Mouse (Mus musculus): ENCODE data around the gene Kdm5a.

The Kdm5a gene

DNA sequence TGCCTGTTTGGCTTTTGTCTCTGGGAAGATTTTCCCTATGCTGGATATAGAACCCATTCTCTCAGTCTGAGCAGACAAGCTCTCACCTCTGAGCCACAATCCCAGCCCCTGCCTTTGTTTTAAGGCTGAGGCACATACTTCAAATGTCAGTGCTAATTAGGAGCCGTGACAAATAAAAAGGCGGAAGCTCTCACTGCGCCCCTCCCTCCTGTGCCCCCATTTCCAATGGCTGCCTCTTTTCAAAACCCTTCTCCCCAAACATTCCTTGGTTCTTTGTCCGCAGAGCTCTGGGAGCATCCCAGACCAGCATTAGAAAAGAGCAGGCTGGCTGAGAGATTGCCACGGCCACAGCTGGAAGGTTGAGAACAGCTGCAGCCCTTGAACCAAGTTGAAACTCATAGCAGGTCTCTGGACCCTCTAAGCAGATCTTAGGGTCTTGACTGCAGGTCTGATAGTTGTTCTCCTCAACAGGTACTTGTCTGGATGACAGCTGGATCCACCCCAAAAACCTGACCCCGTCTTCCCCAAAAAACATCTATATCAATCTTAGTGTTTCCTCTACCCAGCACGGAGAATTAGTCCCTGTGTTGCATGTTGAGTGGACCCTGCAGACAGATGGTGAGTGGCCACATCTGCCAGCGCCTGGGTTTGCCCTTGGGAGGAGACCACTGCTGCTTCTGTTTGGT, 108.7 kb downstream of the Kdm5a start:
- DNase-seq: no peak

DNA sequence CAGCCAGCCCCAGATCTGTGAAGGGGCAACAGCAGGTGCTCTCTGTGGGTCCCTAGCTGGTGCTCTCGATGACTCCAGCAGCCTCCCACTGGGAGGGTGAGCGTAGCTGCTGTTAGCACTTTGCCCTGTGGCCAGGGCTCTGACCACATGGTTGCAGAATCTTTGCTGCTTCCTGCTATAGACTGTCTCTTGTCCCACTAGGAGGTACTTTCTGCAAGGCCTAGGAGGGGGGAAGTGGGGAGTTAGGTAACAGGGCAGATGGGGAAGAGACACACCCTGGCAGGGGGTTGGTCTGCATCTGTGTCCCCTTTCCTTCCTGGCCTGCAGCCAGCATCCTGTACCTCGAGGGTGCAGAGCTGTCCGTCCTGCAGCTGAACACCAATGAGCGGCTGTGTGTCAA, 109.5 kb downstream of the Kdm5a start:
- DNase-seq: peak; percentile 59

DNA sequence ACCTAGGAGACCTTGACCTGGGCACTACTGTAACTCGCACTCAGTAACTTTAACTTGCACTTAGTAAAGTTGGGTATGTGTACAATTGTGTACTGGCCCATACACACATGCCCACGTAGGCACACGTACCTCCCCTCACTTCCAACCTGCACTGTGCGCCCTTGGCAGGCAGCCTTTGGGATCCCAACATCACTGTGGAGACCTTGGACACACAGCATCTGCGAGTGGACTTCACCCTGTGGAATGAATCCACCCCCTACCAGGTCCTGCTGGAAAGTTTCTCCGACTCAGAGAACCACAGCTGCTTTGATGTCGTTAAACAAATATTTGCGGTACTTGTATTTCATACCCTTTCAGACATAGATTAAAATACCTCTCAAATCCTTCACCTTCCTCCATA, 111.4 kb downstream of the Kdm5a start:
- no peak for DNase-seq

DNA sequence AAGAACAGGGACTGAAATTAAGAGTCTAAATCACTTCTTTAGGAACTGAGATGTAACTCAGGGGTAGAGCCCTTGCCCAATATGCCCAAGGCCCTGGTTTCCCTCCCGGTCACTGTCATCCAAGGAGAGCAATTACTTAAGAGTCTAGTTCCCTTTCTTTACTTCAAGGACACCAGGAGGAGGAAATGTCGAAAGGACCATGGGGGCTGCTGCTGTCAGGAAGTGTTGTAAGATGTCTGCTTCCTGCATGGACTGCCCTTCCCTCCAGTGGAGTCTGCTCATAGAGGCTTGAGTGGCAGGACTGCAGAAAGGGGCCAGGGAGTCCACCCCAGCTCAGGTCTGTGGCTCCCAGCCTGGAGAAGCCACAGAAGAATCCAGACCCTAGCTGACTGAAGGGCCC, 115.4 kb downstream of the Kdm5a start:
- peak; percentile 16 for DNase-seq

DNA sequence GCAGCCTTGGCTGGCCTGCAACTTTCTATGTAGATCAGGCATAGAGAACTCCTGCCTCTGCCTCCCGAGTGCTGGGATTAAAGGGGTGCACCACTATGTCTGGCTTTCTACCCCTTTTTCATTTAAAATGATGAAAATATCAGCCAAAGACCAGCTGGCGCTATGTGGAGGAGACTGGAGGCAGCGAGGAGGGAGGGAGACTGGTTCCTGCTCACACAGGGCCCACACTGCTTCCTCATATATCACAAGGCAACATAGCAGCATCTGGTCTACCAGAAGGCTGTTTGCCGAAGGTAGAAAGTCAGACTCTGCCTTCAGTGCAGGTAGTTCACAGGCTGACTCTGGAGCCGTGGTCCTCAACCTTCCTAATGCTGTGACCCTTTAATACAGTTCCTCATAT, 116.4 kb downstream of the Kdm5a start:
- DNase-seq: no peak

DNA sequence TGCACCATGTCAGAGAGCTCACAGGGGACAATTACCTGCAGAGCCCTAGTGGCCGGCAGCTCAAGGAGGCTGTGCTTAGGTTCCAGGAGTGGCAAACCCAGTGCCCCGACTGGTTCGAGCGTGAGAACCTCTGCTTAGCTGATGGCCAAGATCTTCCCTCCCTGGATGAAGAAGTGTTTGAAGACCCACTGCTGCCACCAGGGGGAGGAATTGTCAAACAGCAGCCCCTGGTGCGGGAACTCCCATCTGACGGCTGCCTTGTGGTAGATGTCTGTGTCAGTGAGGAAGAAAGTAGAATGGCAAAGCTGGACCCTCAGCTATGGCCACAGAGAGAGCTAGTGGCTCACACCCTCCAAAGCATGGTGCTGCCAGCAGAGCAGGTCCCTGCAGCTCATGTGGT, 117.6 kb downstream of the Kdm5a start:
- peak; percentile 50 for DNase-seq

DNA sequence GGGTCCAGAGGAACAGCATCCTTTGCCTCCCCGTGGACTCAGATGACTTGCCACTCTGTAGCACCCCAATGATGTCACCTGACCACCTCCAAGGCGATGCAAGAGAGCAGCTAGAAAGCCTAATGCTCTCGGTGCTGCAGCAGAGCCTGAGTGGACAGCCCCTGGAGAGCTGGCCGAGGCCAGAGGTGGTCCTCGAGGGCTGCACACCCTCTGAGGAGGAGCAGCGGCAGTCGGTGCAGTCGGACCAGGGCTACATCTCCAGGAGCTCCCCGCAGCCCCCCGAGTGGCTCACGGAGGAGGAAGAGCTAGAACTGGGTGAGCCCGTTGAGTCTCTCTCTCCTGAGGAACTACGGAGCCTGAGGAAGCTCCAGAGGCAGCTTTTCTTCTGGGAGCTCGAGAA, 118.1 kb downstream of the Kdm5a start:
- DNase-seq: no peak

DNA sequence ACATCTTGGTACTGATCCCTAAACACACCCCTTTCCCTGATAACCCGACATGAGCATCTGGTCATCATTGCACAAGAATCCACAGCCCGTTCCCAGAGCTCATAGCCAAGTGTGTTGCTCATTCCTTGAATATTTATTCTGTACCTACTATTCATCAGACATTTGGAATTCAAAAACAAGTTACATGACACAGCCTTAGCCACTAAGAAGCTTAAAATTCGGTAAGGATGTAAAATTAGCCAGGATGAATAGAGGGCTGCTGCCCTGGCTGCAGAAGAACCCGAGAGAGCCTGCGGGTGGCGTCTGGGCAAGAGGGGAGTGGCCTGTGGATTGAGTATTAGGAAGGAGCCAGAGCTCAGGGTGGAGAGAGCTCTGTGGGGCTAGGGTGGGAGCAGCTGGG, 118.8 kb downstream of the Kdm5a start:
- no peak for DNase-seq

DNA sequence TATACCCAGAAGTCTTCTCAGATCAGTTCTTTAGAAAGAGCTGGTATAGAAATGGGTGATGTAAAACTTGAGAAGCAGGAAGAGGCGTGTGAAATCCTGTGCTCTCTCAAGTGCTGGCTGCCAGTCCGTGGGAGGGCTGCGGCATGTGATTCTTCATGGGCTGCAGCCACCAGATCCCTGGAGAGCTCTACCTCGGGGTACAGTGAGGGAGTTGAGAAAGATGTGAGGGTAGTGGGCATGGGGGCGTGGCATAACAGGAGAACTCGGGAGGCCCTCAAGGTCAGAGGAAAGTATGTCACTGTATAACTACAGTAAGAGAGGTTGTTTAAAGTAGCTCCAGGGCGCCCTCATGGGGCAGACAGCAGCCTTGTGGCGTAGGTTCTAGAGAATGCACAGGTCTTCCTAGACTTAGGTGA, 119.3 kb downstream of the Kdm5a start:
- DNase-seq: peak; percentile 67

DNA sequence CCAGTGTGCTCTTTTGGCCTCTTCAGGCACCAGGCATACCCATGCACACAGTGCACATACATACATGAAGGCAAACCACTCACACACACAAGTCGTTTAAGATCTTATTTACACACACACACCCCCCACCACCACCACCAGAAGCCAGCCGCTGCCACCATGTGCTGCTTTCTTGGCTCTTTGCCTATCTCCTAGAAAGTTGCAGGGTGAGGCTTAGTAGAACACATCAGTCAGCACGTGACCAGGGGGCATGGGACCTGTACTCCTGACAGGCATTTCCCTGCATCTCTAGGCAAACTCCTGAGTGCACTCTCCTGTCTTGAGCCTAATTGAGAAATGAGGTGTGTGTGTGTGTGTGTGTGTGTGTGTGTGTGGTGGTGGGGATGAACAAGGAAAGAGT, 121.1 kb downstream of the Kdm5a start:
- no peak for DNase-seq

DNA sequence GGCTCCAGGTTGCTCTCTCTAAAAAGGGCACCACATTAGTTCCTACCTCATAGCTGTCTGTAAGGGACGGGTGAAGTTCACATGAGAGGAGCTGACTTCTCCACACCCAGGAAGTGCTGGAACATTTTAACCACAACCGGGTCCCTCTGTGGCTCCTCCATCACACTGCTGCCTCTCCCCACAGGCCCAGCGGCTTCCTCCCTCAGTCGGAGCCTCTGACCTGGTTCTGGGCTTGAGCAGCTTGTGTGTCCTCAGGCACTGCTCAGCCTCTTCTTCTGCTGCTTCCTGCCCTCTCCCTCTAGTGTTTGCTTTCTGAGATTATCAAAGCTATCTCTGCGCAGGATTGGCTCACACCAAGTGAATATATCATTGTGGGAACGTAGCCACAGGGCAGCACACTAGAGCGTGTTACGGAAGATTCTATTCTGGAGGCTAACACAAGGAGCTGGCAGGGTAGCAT, 122.2 kb downstream of the Kdm5a start:
- DNase-seq: peak; percentile 12

DNA sequence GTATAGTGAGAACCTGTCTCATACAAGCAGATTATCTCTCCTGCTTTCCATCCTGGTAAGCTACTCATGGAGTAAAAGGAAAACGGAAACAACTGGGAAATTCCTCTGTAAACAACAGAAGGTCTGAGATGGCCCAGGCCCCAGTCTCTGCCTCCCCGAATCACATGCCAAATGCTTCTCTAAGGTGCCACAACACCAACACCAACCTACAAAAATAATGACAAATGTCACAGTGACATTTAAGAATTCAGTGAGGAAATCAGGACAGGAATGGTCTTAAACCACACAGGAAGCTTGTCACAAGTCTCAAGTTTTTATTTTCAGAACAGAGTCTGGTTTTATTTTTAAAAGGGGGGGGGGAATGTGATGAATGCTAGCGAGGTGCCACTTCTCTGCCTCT, 124.7 kb downstream of the Kdm5a start:
- DNase-seq: no peak

DNA sequence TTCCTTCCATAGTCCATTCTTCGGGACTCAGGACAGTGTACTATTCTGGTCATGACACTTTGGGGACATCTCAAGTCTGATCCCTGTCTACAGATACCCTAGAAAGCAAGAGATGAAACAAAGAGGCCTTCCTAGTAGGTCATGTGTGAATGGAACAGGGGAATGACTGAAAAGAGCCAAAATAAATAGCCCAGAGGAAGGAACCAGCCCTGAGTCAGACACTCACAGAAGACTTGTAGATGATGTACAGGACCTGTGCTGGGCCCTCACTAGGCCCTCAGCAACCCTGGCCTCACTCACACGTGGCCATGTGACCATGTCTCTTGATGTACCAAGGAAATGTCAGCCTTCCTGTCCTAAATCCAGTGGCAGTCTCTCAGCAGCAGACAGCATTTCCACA, 125.5 kb downstream of the Kdm5a start:
- DNase-seq: no peak

DNA sequence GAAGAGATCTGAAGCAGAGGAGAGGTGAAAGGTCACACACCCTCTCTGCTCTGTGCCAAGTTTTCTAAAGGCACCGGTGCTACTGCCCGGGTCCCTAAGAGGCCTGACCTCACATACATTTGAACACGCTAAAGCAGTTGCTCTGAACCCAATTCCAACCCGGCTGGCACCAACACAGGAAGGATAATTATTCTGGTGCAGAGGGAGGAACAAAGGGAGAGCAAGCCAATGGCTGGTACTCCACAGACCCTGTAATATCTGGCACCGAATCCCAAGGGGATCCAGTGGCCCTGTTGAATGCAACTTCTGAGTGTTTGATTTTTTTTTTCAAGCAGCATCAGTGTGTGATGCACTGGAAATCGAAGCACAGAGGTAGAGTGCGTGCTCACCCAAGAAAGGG, 127.1 kb downstream of the Kdm5a start:
- DNase-seq: no peak

DNA sequence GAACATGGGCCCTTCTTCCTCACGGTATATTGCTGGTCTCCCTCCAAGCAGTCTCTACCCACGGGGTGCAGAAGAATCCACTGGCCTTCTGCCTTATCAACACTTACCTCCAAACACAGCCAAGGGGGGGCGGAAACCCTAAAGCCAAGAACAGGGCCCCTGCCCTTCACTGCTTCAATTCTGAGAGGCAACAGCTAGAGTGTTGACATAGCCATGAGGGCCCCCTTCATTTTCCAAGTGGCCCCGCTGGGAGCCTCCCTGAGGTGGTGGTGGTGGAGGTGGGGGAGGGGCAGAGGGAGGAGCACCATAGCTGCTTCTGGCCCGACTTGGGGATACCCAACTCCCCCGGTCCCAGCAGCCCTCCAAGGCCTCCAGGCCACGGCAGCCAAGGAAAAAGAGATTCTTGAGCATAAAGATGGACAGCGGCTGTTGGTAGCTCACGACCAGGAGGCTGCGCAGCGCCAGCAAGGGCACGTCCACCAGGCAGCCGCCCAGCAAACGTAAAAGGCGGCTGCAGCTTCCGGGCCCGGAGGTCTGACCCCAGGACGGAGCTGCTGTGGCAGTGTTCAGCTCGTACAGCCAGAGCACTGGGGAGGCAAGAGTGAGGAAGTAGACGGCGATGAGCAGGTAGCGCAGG, 128.1 kb downstream of the Kdm5a start:
- peak; percentile 68 for DNase-seq

DNA sequence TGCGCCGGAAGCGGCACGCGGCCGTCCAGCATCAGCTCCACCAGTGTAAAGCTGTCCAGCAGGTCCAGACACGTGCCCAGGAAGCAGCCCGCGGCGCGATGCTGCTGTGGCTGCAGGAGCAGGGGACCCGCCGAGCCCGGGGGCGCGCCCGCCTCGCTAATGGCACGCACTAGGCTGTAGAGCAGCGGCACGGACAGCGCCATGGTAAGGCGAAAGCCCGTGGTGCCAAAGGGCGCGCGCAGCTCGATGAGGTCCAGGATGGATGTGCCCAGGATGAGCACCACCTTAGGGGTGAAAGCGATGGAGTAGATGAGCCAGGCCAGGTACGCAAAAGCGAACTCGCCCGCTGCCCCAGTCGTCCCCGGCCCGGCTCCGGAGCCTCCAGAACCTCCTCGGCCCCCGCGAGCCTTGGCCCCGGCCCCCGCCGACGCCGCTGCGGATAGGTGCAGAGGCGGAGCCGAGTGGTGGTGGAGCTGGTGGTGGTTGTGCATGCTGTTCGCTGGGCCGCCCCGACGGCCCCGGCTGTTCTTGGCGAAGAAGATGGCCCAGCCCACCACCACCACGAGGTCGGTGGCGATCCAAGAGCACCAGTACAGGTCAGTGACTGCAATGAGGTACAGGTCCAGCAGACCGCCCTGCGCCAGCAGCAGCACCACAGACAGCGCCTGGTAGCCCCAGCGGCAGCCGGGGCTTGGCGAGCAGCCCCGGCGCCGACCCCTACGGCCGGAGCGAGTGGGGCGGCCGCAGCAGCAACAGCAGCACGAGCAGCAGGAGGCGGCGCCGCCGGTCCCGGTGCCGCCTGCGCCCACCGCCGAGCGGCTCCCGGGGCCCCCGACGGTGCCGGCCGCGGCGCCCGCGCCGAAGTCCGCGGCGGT, 128.8 kb downstream of the Kdm5a start:
- DNase-seq: peak; percentile 19

DNA sequence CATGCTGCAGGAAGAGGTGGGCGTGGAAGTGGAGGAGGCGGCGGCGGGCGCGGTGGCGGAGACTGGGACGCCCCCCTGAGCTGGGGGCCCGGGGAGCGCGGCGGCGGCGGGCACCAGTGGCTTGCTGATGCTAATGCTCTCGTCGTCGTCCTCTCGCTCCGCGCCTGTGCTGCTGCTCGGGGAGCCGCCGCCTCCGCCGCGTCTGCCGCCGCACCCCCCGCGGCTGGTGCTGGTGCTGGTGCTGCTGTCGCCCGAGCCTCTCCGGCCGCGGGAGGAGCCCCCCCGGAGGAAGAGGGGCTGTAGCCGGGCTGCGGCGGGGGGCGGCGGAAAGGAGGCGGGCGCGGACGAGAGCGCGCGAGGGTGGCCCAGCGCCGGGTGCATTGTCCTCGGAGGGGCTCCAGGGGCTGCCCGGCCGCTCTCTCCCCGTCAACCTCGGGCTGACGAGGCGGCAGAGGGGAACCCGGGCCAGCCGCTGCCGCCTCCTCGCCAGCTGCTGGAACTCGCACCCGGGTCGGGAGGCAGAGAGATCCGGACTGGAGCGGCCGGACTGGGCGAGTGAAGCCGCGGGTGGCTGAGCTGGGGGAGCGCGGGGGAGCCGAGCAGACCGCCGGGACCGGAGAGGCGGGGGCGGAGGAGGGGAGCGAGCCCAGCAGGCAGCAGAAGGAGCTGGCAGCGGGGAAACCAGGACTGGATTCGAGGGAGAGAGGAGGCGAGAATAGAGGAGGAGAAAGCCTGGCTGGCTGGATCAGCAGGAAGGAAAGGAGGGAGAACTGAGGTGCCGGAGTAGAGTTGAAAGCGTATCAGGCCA, 129.7 kb downstream of the Kdm5a start, which contains the start of gene Tmem121b:
TSS of gene Tmem121b (minus strand) at position 434 of the 808 bp plus-strand sequence.
- DNase-seq: peak; percentile 52
